Mouse (Mus musculus): ENCODE data around the gene Cnnm3.

DNA sequence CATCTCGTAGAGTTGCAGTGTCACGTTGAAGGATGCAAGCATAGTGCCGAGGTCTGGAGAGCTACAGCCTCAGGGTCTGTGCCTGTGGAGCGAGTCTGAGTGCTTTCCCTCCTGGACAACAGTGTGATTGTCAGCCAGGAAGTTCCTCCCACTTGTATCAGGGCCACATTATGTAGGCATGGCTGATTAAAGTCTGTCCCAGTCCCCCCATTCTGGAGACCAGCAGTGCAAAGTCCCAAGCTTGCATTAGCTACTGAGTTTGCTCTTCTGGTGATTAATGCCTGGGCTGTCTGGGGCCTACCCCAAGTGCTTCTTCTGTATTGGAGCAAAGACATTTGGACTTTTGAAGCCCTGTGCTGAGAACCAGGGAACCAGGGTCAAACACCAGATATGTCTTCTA is 27.8 kb upstream of the Cnnm3 start:
- TF ChIP-seq CTCF (IDR thresholded peaks at IDR 0.05; ENCODE audit: control insufficient read depth, insufficient read depth, insufficient replicate concordance, low read depth, low read length) = no peak
- no peak for TF ChIP-seq POLR2A (IDR thresholded peaks at IDR 0.05; ENCODE audit: control insufficient read depth, low read depth, low read length)

All from testis, adult 2 months (tissue).